Mouse (Mus musculus): ENCODE measurements around the gene Cyb5r1.

Cyb5r1 gene

DNA sequence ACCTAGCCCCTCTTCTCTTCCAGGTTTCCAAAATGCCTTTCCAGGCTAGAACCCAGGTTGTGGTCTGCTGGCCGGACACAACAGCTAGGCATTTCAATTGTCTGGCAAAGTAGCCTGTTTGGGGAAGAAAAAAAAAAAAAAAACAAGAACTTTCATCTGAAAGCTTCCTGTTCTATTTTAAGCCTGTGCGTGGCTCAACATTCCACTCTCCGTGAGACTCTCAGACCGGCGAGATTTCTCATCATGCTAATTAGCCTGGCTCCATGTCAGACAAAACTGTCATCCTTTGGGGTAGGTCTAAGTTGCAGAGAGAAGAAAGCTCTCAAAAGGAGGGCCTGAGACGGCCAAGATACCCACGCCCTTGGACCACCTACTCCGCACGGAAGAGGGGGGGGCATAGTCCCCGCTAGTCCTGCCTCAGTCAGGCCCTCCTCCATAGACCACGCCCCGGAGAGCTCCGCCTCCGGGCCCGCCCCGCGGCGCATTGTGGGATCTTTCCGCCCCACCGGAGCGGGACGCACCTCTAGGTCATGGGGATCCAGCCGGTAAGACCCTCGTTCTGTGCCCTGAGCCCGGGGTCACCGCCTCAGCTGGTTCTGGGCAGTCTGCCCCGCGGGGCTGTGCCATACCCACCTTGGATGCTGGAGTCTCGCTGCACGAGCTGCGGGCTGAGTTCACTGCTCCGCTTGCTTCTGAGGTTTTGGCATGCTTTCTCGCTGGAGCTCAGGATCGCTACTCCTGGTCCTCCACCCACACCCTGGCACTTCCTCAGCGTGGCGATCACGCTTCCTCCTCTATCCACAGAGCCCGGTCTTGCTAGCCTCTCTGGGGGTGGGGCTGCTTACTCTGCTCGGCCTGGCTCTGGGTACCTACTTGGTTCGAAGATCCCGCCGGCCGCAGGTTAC, at the start of gene Cyb5r1:
Gene Cyb5r1 (plus strand): TSS at position 51 of the 905 bp plus-strand sequence.
- DNase-seq: peak; percentile 85

DNA sequence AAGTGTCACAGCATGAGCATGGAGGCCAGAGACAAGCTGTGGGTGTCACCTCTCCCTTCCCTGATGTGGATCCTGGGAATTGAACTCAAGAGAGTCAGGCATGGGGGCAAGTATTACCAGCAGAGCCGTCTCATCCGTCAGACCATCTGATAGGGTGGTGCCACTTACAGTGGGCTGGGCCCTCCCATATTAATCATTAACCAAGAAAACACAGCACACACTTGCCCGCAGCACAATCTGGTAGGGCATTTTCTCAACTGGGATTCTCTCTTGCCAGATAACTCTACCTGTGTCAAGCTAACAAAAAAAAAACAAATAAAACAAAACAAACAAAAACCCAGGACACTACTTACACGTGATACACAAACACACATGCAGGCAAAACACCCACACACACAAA, 47.9 kb upstream of the Cyb5r1 start:
- no peak for DNase-seq

DNA sequence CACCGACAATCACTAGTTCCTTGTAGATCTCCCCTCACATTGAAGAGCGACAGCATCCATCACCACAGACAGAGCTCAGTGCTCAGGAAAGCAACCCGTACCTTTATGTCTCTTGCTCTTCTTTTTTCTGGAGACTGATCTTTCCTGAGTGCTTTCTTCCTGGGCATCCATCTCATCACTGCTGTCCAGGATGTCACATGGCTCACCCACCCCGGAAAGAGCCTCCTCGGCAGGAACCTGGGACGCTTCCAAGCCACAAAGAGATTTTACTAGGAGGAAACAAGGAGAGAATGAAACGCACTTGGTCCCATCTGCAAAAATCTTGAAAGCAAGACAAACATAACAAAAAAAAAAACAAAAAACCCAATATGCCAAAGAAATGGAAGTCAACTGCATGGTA, 44.7 kb upstream of the Cyb5r1 start:
- DNase-seq: no peak

DNA sequence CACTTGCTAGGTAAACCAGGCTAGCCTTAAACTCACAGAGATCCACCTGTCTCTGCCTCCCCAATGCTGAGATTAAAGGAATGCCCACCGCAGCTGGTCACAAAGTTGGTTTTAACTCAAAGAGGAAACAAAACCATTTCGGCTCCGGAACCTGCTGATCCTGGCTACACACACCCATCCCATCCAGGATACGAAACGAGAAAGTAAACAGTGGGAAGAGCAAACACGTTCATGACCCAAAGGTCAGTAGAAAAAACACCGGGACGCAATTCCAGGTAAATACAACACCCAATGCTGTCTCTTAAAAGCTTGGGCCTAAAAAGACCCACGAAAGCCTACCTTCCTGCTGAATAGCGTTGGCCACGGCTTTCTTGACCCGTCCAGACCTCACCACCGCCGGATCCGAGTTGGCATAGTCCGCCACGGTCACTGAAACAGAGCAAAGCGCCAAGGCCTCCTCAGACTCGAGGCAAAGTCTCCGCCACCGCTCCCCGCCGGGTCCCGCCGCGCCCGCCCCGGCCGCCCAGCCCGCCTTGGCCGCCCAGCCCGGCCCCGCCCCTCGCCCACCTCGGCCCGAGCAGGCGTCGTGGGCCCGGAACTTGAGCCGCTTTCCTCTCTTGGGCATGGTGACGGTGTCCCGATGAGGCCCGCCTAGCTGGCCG, 44.0 kb upstream of the Cyb5r1 start:
- DNase-seq: no peak

DNA sequence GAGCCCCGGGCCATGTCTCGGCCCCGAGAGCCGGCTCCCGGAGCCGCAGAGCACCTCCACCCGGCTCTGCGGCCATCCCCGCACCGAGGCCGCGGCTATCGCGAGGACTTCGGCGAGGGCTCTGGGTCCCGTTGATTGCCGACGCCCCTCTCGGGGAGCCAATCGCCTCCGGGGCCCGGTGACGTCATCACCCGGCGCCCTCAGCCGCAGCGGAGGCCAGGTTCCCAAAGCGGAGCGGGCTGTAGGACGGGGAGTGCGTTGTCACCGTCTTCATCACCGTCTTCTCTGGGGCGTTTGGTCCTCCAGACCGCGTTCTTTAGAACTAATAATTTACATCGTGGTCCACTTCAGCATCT, 43.5 kb upstream of the Cyb5r1 start, which contains the start of gene Tmem183a:
Gene Tmem183a (minus strand): TSS at position 123 of the 356 bp plus-strand sequence.
- DNase-seq: peak; percentile 96

DNA sequence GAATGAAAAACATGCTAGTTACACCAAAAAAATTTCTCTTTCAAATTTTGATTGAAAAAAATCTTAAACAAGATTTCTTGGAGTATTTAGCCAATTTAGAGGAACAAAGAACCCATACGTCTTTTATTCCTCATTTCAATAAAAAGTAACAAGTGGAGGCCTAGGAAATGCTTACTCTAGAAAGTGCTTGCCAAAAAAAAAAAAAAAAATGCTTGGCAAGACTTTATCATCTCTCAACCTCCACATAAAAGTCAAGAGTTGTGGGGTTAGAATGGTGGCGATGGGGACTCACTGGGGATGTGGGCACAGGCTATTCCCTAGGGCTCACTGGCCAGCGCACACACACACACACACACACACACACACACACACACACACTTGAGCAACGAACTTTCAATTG, 42.2 kb upstream of the Cyb5r1 start:
- DNase-seq: no peak

DNA sequence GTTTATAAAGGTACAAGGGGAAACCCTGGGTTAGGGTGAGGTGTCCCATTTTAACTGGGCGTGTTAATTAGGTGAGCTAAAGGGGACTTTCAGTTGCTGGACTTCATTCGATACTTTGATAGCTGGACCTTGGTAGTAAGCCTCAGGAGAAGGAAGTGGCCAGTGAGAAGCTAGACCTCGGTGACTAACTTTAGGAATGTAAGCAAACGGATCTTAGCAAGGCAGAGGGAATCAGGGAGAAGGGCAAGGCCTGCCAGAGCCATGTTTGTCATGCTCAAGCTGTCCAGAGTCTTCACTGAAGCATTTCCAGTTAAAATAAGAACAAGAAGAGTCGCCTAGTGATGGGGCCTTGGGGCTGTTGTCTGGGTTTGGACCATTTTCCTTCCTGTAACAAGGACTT, 39.9 kb upstream of the Cyb5r1 start:
- no peak for DNase-seq

DNA sequence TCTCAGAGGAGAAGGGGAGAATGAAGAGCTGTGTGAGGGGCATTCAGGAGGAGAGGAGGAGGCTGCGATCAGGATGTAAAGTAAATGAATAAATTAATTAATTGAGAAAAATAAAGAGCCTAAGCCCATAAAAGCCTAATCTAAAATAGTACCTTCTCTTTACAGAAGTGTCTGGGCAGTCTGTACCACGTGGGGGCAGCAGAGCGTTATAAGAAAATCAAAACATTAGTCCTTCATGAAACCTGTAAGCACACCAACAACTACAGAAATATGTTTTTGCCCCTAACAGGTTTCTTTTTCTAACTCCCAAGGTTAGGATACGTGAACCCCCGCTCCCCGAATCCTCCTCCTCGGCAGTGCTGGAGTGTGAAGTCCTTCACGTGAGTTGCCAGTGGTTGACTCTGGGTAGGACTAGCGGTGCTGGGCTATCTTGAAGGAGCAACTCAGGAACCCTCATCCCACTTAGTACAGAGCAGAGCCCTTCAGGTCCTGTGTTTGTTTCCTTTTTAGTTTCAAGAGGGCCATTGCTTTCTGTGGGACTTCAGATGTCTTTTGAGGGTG, 36.5 kb upstream of the Cyb5r1 start:
- peak; percentile 52 for DNase-seq

DNA sequence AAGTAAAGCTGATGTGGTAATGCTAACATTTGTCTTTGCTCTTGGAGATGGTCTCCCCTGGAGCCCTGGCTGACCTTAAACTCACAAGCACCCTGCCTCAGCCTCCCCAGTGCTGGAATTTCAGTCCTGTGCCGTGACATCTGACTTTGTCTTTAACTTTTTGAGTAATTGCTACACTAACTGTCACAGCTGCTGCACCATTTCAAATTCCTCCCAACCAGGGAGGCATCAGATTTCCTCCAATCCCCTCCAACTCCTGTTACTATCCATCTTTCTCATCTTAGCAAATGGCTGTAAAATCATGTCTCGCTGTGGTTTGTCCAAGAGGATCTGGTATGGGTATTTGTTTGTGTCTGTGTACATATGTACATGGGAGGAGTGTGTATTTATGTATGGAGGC, 31.2 kb upstream of the Cyb5r1 start:
- DNase-seq: no peak

DNA sequence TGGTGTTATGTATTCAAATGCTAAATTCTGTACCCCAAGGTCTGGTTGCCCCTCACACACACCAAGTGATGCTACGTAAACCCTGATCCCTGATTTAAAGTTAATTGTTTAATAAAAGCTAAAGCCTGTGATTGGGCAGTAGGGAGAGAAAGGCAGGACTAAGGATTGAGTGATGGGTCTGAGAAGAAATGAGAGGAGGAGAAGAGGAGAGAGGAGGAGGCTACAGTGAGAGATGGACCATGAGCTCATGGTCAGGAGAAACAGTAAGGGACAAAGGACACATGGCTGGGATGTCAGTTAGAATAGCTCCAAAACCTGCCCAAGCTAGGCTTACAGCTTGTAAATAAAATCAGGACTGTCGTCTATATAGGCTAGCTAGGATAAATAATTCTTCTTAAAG, 24.3 kb upstream of the Cyb5r1 start:
- DNase-seq: no peak

DNA sequence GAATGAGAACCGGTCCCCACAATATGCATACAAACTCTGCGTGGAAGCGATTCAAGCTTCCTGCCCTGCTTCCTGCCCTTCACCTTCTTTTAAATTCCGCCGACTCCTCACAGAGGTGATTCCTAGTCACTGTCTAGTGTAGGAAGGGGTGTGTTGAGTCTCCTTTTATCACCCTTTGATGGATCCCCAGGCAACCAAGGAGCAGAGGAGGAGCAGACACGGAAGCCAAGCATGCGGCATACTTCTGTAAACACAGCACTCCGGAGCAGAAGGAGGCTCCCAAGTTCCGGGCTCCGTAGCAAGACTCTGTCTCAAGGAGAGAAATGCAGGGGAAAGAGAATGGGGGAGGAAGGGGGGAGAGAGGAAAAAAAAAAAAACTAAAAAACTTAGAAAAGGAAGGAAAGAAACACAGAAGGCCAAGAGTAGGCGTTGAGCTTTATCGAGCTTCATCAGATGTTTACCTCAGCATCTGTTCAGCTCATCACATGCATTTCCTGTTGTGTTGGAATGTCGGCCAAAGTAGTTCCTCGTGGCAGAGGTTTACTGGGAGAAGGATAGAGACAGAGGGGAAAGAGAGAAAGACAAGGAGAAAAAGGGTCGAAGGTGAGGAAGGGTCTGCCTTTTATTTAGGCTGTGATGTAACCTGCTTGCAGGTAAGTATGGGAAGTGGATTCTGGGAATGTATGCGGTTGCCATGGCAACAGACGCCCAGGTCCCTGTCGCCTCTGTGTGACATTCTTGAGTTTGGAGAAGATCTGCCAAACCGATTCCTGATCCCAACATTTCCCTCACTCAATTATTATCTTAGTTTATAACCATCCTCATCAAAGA, 23.3 kb upstream of the Cyb5r1 start:
- no peak for DNase-seq

DNA sequence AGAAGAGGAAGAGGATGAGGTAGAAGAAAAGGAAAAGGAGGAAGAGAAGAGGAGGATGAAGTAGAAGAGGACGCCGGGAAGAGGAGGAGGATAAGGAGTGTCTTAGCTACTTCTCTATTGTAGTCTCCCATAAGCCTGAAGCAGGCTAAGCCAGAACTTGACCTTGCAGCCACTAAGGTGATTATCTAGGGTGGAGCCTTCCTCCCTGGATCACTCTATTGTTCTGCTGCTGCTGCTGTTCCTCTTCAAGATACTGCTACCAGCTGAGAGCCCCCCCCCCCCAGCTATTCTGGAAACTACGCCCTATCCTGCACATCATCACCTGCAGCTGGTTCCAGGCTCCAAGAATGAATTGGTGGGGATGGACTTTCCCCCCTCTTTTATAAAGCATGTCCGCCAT, 20.8 kb upstream of the Cyb5r1 start:
- no peak for DNase-seq

DNA sequence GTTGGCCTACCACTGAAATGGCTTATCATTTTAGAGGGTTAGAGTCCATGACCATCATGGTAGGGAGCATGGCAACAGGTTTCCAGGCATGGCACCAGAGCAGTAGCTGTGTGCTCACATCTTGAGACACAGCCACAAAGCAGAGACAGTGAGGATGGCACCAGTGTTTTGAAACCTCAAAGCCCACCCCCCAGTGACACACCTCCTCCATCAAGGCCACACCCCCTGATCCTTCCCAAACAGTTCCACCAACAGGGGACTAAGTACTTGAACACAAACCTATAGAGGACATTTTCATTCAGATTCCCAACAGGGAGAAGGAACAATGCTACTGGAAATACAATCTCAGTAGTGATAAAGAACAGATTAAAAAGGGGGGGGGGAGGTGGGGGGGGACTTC, 20.2 kb upstream of the Cyb5r1 start:
- no peak for DNase-seq

DNA sequence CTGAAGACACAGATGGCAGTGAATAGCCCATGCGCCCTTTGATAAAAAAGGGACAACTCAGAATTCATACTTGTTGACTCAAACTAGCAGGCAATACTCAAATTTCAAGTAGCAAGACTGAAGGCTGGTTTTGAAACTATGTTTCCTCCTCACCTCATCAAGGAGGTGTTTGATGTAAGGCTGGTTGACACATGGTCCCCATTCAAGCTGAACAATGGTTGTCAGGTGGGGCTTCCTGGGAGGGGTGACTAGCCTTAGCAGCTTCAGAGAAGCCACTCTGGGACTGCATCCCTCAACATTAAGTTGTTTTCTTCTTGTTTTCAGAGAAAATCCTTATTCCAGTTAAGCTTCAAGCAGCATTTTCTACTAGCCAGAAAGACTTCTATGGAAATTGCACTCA, 19.7 kb upstream of the Cyb5r1 start, which contains the start of gene 4933406M09Rik:
Gene 4933406M09Rik (plus strand): TSS at position 275 of the 400 bp plus-strand sequence.
- DNase-seq: no peak

DNA sequence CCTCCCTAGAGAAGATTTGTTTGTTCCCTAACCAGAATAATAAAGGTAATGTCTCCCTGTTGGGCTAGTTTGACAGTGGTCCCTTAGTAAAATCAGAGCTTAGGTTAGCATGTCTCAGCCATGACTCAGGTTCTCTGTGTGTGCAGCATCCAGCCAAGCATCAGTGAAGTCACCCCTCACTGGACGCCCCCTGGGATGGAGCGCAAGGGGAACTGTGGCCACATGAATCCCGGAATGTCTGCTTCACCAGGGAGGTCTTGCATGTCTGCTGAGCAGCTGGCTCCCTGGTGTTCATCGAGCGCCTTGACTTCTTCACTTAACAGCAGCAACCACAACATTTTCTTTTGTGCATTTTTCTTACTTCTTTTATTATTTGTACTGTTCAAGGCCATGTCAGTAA, 11.5 kb upstream of the Cyb5r1 start:
- DNase-seq: no peak

DNA sequence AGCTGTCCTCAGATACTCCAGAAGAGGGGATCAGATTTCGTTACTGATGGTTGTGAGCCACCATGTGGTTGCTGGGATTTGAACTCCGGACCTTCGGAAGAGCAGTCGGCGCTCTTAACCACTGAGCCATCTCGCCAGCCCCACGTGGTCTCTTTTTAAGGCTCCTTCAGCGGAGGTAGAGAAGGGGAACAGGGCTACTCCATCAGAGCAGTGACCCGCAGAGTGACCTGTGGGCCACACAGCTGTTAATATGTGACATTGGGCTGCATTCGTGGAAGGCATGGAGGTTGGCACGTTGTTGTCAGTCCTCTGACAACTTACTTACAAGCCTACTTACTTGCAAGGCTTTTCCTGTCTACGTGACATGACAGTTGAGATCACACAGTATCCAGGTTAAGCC, 7.1 kb upstream of the Cyb5r1 start:
- DNase-seq: no peak

DNA sequence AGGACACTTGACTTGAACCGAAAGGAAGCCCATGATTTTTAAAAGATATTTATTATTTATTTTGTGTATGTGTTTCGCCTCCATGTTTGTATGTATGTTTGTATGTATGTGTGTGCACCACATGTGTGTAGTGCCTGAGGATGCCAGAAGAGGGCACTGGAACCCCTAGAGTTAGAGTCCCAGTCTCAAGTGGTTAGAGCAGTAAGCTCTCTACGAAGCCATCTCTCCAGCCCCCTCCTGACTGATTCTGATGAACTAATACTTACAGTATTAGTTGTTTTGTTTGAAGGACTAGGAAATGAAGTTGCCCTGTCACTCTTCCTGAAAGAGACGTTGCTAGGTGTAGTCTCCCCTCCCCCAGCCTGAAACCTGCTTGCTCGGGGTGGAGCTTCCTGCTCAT, 5.6 kb upstream of the Cyb5r1 start:
- no peak for DNase-seq

DNA sequence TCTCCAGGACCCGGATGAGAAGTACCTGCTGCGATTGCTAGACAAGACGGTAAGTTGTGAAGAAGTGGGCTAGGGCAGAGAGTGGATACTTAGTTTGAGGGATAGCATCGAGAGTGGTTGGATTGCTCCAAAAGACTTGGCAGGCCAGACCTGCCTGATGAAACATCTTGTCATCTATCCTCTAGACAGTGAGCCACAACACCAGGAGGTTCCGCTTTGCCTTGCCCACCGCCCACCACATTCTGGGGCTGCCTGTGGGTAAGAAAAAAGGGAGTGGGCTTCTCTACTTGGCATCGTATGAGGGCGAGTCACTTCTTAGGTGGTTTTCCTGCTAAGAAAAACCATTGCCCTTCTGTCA, 1.0 kb downstream of the Cyb5r1 start:
- DNase-seq: no peak

DNA sequence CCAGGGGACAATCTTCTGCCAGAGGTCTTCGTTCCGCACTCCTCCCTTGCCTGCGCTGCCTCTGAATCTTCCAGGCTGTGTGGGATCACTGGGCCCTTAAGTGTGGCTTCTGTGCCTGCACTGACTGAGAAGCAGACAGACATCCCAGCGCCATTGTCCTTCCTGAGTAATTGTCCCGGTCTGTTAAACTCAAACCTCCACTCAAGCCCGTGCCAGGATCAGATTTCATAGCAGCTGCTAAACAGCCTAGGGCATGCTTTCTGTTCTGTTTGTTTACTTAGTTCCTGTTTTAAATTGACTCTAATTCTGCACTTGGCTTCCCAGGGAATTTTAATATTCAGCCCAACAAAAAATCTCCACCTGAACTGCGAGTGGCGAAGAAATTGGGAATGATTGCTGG, 2.7 kb downstream of the Cyb5r1 start:
- DNase-seq: no peak

DNA sequence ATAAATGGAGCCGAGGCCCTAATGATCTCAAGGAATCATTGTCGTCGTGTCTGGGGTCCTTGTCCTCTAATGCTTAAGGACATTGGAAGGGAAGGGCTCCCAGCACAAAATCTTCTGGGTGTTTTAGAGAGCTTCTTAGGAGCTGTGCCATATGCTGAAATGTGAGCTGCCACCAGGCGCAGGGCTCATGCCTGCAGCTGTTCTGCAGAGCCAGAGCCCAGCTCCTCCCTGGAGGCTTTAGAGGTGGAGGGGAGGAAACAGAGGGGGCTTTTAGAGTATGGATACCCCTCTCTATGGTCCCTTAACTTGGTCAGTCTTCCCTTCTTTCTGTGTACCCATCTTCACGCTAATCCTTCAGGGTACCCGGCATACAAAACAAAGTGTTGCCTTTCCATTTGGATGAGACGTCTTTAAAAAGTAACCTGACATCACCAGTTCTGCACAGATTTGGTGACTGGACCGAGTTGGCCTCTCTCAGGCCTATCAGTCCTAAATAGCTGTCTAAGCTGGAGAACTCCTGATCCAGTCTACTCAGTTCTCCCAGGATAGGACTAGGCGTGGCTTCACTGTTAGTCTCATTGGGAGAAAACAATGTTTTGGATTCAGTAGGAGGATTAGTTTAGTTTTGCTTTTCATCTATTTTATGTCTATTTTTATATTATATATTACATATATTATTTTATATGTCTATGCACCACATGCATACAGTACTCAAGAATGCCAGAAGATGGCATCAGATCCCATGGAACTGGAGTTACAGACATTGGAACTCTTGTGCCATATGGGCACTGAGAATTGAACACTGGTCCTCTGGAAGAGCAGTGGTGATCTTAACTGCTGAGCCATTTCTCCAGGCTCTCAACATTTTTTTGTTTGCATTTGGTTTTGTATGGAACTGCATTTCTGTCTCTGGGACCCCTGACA, 6.6 kb downstream of the Cyb5r1 start:
- DNase-seq: no peak

DNA sequence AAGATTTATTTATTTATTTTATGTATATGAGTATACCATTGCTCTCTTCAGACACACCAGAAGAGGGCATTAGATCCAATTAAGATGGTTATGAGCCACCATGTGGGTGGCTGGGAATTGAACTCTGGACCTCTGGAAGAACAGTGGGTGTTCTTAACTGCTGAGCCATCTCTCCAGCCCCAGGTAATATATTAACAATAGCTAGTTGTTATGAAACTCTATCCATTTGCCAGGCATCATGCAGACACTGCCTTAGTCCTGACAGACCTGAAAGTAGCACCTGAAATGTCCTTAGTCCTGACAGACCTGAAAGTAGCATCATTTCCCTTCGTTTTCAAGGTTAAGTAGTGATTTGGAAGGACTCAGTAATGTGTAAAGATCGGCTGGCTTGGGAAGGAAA, 8.7 kb downstream of the Cyb5r1 start:
- no peak for DNase-seq
